Mouse (Mus musculus): ENCODE data around the gene Cep112. TPM values are rescaled to one million over a fixed set of nuclear protein-coding genes. Genes with fewer than 3 reads are reported as not detected.
A peak's percentile ranks its signal among the peaks of the same experiment; 100 is the strongest.

Gene Cep112
- polyA plus RNA-seq (2014; fragmentation: Nextera tagmentation; extraction: Ambion mirVana), result 8.5 and 12.2 TPM in 2 replicates

GRCm38 (mm10) chr11:108424889-108425591, at the start of gene Cep112:
TSS of gene Cep112 (plus strand) at chr11:108425192.
- Histone ChIP-seq H3K36me3 (replicated peaks; ENCODE audit: control insufficient read depth, insufficient read depth, low read depth, low read length) (no peaks in the 10 kb centered on the region), H3K9ac (replicated peaks; ENCODE audit: low read length) (peak within 1 kb of the TSS; percentile 80), H3K4me2 (ENCODE audit: low read depth, low read length) (peak within 1 kb of the TSS; percentile 71), H3K9me3 (replicated peaks; ENCODE audit: control insufficient read depth, low read length) (no peaks in the 10 kb centered on the region), H3K4me3 (ENCODE audit: low read depth, low read length) (peak within 1 kb of the TSS; percentile 65), H3K27ac (replicated peaks; ENCODE audit: low read depth, low read length) (no peak within 1 kb of the TSS), H3K27me3 (ENCODE audit: control insufficient read depth, insufficient read depth, low read length) (no peaks in the 10 kb centered on the region), H3K4me1 (ENCODE audit: control insufficient read depth, insufficient read depth, low read length) (no peaks in the 10 kb centered on the region)
- DNase-seq (ENCODE audit: low spot score) (peak; percentile 100), ATAC-seq (replicated peaks; ENCODE audit: insufficient number of reproducible peaks, low FRiP score, low TSS enrichment, low read depth) (peak; percentile 93)
- WGBS, result under 1% methylated on average over 59 of the region's 61 CpGs

GRCm38 (mm10) chr11:108376815-108377214, 48.2 kb upstream of the Cep112 start:
- no peaks in the 10 kb centered on the region for H3K27me3 ChIP-seq (ENCODE audit: control insufficient read depth, insufficient read depth, low read length)
- H3K9ac ChIP-seq (replicated peaks; ENCODE audit: low read length), result no peak overlapping the region
- H3K27ac ChIP-seq (replicated peaks; ENCODE audit: low read depth, low read length), result no peak overlapping the region
- no peaks in the 10 kb centered on the region for H3K4me1 ChIP-seq (ENCODE audit: control insufficient read depth, insufficient read depth, low read length)
- ATAC-seq (replicated peaks; ENCODE audit: insufficient number of reproducible peaks, low FRiP score, low TSS enrichment, low read depth) (no peak), DNase-seq (ENCODE audit: low spot score) (no peak)
- WGBS, result 92% methylated on average over 7 of the region's 7 CpGs
- no peak overlapping the region for H3K4me2 ChIP-seq (ENCODE audit: low read depth, low read length)
- no peaks in the 10 kb centered on the region for H3K36me3 ChIP-seq (replicated peaks; ENCODE audit: control insufficient read depth, insufficient read depth, low read depth, low read length)
- H3K9me3 ChIP-seq (replicated peaks; ENCODE audit: control insufficient read depth, low read length), result no peaks in the 10 kb centered on the region
- H3K4me3 ChIP-seq (ENCODE audit: low read depth, low read length), result no peak overlapping the region

GRCm38 (mm10) chr11:108377680-108378362, 47.2 kb upstream of the Cep112 start:
- Histone ChIP-seq H3K27ac (replicated peaks; ENCODE audit: low read depth, low read length) (no peak overlapping the region), H3K36me3 (replicated peaks; ENCODE audit: control insufficient read depth, insufficient read depth, low read depth, low read length) (no peaks in the 10 kb centered on the region), H3K4me1 (ENCODE audit: control insufficient read depth, insufficient read depth, low read length) (no peaks in the 10 kb centered on the region), H3K9me3 (replicated peaks; ENCODE audit: control insufficient read depth, low read length) (no peaks in the 10 kb centered on the region), H3K9ac (replicated peaks; ENCODE audit: low read length) (no peak overlapping the region), H3K4me2 (ENCODE audit: low read depth, low read length) (no peak overlapping the region), H3K4me3 (ENCODE audit: low read depth, low read length) (no peak overlapping the region), H3K27me3 (ENCODE audit: control insufficient read depth, insufficient read depth, low read length) (no peaks in the 10 kb centered on the region)
- ATAC-seq (replicated peaks; ENCODE audit: insufficient number of reproducible peaks, low FRiP score, low TSS enrichment, low read depth), result no peak
- peak; percentile 88 for DNase-seq (ENCODE audit: low spot score)
- 44% methylated on average over 19 of the region's 19 CpGs for WGBS

DNA sequence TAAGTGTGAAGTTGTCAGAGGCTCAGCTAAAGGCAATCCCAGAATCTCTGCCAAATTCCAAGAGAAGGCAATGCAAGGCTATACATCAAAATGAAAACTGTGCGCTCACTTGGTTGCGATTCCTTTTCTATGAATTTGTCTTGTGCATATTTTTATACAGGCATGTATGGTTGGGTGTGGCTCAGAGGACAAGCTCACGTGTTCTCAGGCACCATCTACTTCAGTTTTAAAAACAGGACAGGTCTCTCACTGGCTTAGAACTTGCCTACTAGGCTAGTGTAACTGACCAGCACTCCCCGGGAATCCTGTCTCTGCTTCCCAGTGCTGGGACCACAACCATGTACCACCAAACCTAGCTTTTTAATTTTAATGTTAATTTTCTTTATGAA, 46.6 kb upstream of the Cep112 start:
- Histone ChIP-seq H3K4me1 (ENCODE audit: control insufficient read depth, insufficient read depth, low read length) (no peaks in the 10 kb centered on the region), H3K9me3 (replicated peaks; ENCODE audit: control insufficient read depth, low read length) (no peaks in the 10 kb centered on the region), H3K4me3 (ENCODE audit: low read depth, low read length) (no peak overlapping the region), H3K27ac (replicated peaks; ENCODE audit: low read depth, low read length) (no peak overlapping the region), H3K27me3 (ENCODE audit: control insufficient read depth, insufficient read depth, low read length) (no peaks in the 10 kb centered on the region), H3K36me3 (replicated peaks; ENCODE audit: control insufficient read depth, insufficient read depth, low read depth, low read length) (no peaks in the 10 kb centered on the region), H3K9ac (replicated peaks; ENCODE audit: low read length) (no peak overlapping the region), H3K4me2 (ENCODE audit: low read depth, low read length) (no peak overlapping the region)
- no peak for ATAC-seq (replicated peaks; ENCODE audit: insufficient number of reproducible peaks, low FRiP score, low TSS enrichment, low read depth)
- 80% methylated on average over 4 of the region's 4 CpGs for WGBS
- no peak for DNase-seq (ENCODE audit: low spot score)

- WGBS, result 76% methylated on average over 3 of the region's 3 CpGs
- Histone ChIP-seq H3K27ac (replicated peaks; ENCODE audit: low read depth, low read length) (no peak overlapping the region), H3K4me3 (ENCODE audit: low read depth, low read length) (no peak overlapping the region), H3K27me3 (ENCODE audit: control insufficient read depth, insufficient read depth, low read length) (no peaks in the 10 kb centered on the region), H3K4me1 (ENCODE audit: control insufficient read depth, insufficient read depth, low read length) (no peaks in the 10 kb centered on the region), H3K36me3 (replicated peaks; ENCODE audit: control insufficient read depth, insufficient read depth, low read depth, low read length) (no peaks in the 10 kb centered on the region), H3K4me2 (ENCODE audit: low read depth, low read length) (no peak overlapping the region), H3K9ac (replicated peaks; ENCODE audit: low read length) (no peak overlapping the region), H3K9me3 (replicated peaks; ENCODE audit: control insufficient read depth, low read length) (no peaks in the 10 kb centered on the region)
- ATAC-seq (replicated peaks; ENCODE audit: insufficient number of reproducible peaks, low FRiP score, low TSS enrichment, low read depth), result no peak
- no peak for DNase-seq (ENCODE audit: low spot score)
These were observed 42.3 kb upstream of the Cep112 start for GRCm38 (mm10) chr11:108382664-108383063.

DNA sequence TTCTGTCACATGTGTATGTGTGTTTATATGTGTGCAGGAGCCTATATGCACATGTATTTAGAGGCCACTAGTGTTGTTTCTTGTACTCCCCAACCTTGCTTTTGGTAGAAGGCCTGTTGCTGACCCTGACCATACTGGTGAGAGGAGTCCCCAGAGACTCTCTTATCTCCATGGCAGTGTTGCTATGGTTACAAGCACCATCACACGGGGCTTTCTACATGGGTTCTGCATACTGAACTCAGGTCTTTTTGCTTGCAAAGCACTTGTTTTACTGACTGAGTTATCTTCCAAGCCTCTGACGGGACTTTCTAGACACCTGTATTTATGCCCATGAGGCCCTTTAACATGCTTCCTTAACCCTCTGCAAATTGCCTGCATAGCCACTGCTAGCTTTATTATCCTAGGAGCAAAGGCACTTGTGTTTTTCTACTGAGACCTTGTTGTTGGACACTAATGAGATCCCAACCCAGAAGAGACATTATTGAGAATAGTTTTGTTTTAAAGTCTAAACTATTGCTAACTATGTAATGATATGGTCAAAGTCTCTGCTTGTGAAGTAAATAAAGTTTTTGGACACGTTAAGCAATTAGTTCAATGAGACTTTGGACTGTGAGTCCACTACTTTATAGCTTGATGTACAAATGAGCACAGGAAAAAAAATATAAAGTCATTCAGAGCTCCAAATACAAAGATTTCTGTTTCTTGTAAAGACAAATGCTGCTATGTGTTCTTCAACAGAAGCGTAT, 39.9 kb upstream of the Cep112 start:
- no peaks in the 10 kb centered on the region for H3K36me3 ChIP-seq (replicated peaks; ENCODE audit: control insufficient read depth, insufficient read depth, low read depth, low read length)
- no peak overlapping the region for H3K4me3 ChIP-seq (ENCODE audit: low read depth, low read length)
- no peaks in the 10 kb centered on the region for H3K4me1 ChIP-seq (ENCODE audit: control insufficient read depth, insufficient read depth, low read length)
- ATAC-seq (replicated peaks; ENCODE audit: insufficient number of reproducible peaks, low FRiP score, low TSS enrichment, low read depth), result no peak
- no peak for DNase-seq (ENCODE audit: low spot score)
- no peak overlapping the region for H3K9ac ChIP-seq (replicated peaks; ENCODE audit: low read length)
- H3K27me3 ChIP-seq (ENCODE audit: control insufficient read depth, insufficient read depth, low read length), result no peaks in the 10 kb centered on the region
- H3K27ac ChIP-seq (replicated peaks; ENCODE audit: low read depth, low read length), result no peak overlapping the region
- WGBS, result 69% methylated on average over 4 of the region's 4 CpGs
- H3K4me2 ChIP-seq (ENCODE audit: low read depth, low read length), result no peak overlapping the region
- H3K9me3 ChIP-seq (replicated peaks; ENCODE audit: control insufficient read depth, low read length), result no peaks in the 10 kb centered on the region

DNA sequence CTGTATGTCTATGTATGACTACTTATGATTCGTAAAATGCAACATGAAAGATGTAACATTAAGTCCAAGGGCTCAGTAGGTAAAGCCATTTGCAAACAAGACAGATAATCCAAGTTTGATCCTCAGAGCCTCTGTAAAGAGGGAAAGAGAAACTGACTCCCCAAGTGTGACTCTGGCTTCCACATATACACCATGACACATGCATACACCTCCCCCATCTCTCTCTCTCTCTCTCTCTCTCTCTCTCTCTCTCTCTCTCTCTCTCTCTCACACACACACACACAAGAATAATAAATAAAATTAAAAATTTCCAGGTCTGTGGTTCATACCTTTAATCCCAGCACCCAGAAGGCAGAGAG, 39.3 kb upstream of the Cep112 start:
- 93% methylated on average over 1 of the region's 1 CpGs for WGBS
- no peak for DNase-seq (ENCODE audit: low spot score)
- no peak overlapping the region for H3K9ac ChIP-seq (replicated peaks; ENCODE audit: low read length)
- no peaks in the 10 kb centered on the region for H3K27me3 ChIP-seq (ENCODE audit: control insufficient read depth, insufficient read depth, low read length)
- H3K27ac ChIP-seq (replicated peaks; ENCODE audit: low read depth, low read length), result no peak overlapping the region
- H3K36me3 ChIP-seq (replicated peaks; ENCODE audit: control insufficient read depth, insufficient read depth, low read depth, low read length), result no peaks in the 10 kb centered on the region
- ATAC-seq (replicated peaks; ENCODE audit: insufficient number of reproducible peaks, low FRiP score, low TSS enrichment, low read depth), result no peak
- H3K9me3 ChIP-seq (replicated peaks; ENCODE audit: control insufficient read depth, low read length), result no peaks in the 10 kb centered on the region
- H3K4me3 ChIP-seq (ENCODE audit: low read depth, low read length), result no peak overlapping the region
- no peak overlapping the region for H3K4me2 ChIP-seq (ENCODE audit: low read depth, low read length)
- no peaks in the 10 kb centered on the region for H3K4me1 ChIP-seq (ENCODE audit: control insufficient read depth, insufficient read depth, low read length)

GRCm38 (mm10) chr11:108395061-108395460, 29.9 kb upstream of the Cep112 start:
- Histone ChIP-seq H3K27me3 (ENCODE audit: control insufficient read depth, insufficient read depth, low read length) (no peaks in the 10 kb centered on the region), H3K4me2 (ENCODE audit: low read depth, low read length) (no peak overlapping the region), H3K27ac (replicated peaks; ENCODE audit: low read depth, low read length) (no peak overlapping the region), H3K9ac (replicated peaks; ENCODE audit: low read length) (no peak overlapping the region), H3K4me1 (ENCODE audit: control insufficient read depth, insufficient read depth, low read length) (no peaks in the 10 kb centered on the region), H3K36me3 (replicated peaks; ENCODE audit: control insufficient read depth, insufficient read depth, low read depth, low read length) (no peaks in the 10 kb centered on the region), H3K4me3 (ENCODE audit: low read depth, low read length) (no peak overlapping the region), H3K9me3 (replicated peaks; ENCODE audit: control insufficient read depth, low read length) (no peaks in the 10 kb centered on the region)
- WGBS, result 92% methylated on average over 9 of the region's 9 CpGs
- DNase-seq (ENCODE audit: low spot score), result no peak
- no peak for ATAC-seq (replicated peaks; ENCODE audit: insufficient number of reproducible peaks, low FRiP score, low TSS enrichment, low read depth)
